ENCODE assay signal across 8 mouse cellular contexts in genomic region chr11:58302774-58303445, GRCm38 (mm10). TPM values are rescaled to one million over a fixed set of nuclear protein-coding genes. Genes with fewer than 3 reads are reported as not detected.
DNase-seq lines count a peak whose midpoint lies in the region; ATAC-seq and TF ChIP-seq lines count a peak whose summit lies in the region.

No protein-coding gene starts in this region.

- peak; percentile 17; the same call in 1 of the 2 replicates for ATAC-seq in kidney, postnatal 0 days (replicated peaks; ENCODE audit: low FRiP score, low read depth)
- peak; percentile 66 for ATAC-seq in intestine, embryonic 15.5 days
- peak; percentile 33 for ATAC-seq in neural tube, embryonic 12.5 days (ENCODE audit: low FRiP score, low read depth)

- TF ChIP-seq CTCF in kidney, postnatal 0 days (IDR thresholded peaks at IDR 0.05; ENCODE audit: low read depth) = no peak

- H3K4me1 ChIP-seq in kidney, postnatal 0 days (replicated peaks; ENCODE audit: insufficient read depth, low read length) = peaks cover 7% of the 10 kb centered on the region
- H3K4me1 ChIP-seq in intestine, embryonic 15.5 days (replicated peaks) = peaks cover 20% of the 10 kb centered on the region; the same call in 1 of the 2 replicates
- peaks cover 14% of the 10 kb centered on the region for H3K4me1 ChIP-seq in neural tube, embryonic 12.5 days

- WGBS in kidney, postnatal 0 days = under 1% methylated on average over 26 of the region's 26 CpGs
- WGBS in intestine, embryonic 15.5 days = under 1% methylated on average over 26 of the region's 26 CpGs
- under 1% methylated on average over 26 of the region's 26 CpGs for WGBS in neural tube, embryonic 12.5 days

- no peaks in the 10 kb centered on the region for H3K36me3 ChIP-seq in kidney, postnatal 0 days (ENCODE audit: insufficient read depth, low read length)
- H3K36me3 ChIP-seq in intestine, embryonic 15.5 days = no peaks in the 10 kb centered on the region
- no peaks in the 10 kb centered on the region for H3K36me3 ChIP-seq in neural tube, embryonic 12.5 days

- H3K4me2 ChIP-seq in kidney, postnatal 0 days (ENCODE audit: low read length) = peak overlapping the region; percentile 49
- H3K4me2 ChIP-seq in intestine, embryonic 15.5 days (replicated peaks) = peak overlapping the region; percentile 62
- peak overlapping the region; percentile 63 for H3K4me2 ChIP-seq in neural tube, embryonic 12.5 days (replicated peaks)

- DNase-seq in kidney, postnatal 0 days (ENCODE audit: low spot score) = peak; percentile 24
- no peak for DNase-seq in kidney, adult 9 months
- DNase-seq in embryo, embryonic 11 days = peak; percentile 44
- no peak for DNase-seq in layer of hippocampus, postnatal 36 days
- no peak for DNase-seq in adrenal gland, postnatal 4 days (ENCODE audit: low spot score in 2 of 2)
- DNase-seq in cerebellum, adult 11 months = no peak

- H3K27ac ChIP-seq in kidney, postnatal 0 days = peak overlapping the region; percentile 81
- H3K27ac ChIP-seq in intestine, embryonic 15.5 days = peak overlapping the region; percentile 97
- H3K27ac ChIP-seq in neural tube, embryonic 12.5 days = peak overlapping the region; percentile 62; the same call in 1 of the 2 replicates

- H3K9ac ChIP-seq in kidney, postnatal 0 days (ENCODE audit: low read depth, low read length) = peak overlapping the region; percentile 43
- H3K9ac ChIP-seq in intestine, embryonic 15.5 days = peak overlapping the region; percentile 74
- peak overlapping the region; percentile 57 for H3K9ac ChIP-seq in neural tube, embryonic 12.5 days

- H3K9me3 ChIP-seq in kidney, postnatal 0 days (replicated peaks; ENCODE audit: low read length) = no peaks in the 10 kb centered on the region
- no peaks in the 10 kb centered on the region for H3K9me3 ChIP-seq in intestine, embryonic 15.5 days
- no peaks in the 10 kb centered on the region for H3K9me3 ChIP-seq in neural tube, embryonic 12.5 days

- H3K27me3 ChIP-seq in kidney, postnatal 0 days (ENCODE audit: insufficient read depth, low read length) = no peaks in the 10 kb centered on the region
- no peaks in the 10 kb centered on the region for H3K27me3 ChIP-seq in intestine, embryonic 15.5 days (replicated peaks)
- H3K27me3 ChIP-seq in neural tube, embryonic 12.5 days (replicated peaks) = no peaks in the 10 kb centered on the region

- peak overlapping the region; percentile 41 for H3K4me3 ChIP-seq in kidney, postnatal 0 days (replicated peaks; ENCODE audit: low read depth, low read length)
- H3K4me3 ChIP-seq in intestine, embryonic 15.5 days (replicated peaks) = peak overlapping the region; percentile 64
- H3K4me3 ChIP-seq in neural tube, embryonic 12.5 days = peak overlapping the region; percentile 56

RNA-seq across cellular contexts. Expression of gene Zfp692, which starts 4.0 kb away (rescaled TPM):
- polyA plus RNA-seq in kidney, postnatal 0 days (2015; fragmentation: Nextera tagmentation; extraction: Ambion mirVana) = 11.5 and 15.2 TPM in 2 replicates
- 22.1 and 23.6 TPM in 2 replicates for polyA plus RNA-seq in intestine, embryonic 15.5 days (2015; fragmentation: Nextera tagmentation; extraction: Ambion mirVana)
- polyA plus RNA-seq in neural tube, embryonic 12.5 days (2016; fragmentation: Nextera tagmentation; extraction: Ambion mirVana) = 27.4 and 30.8 TPM in 2 replicates
- total RNA-seq in layer of hippocampus, postnatal 36 days (2021) = 10 to 100 TPM; 27.6 to 31.4 TPM
- 10 to 100 TPM; 13.4 to 15.0 TPM for total RNA-seq in adrenal gland, postnatal 4 days (2021)

RNA-seq across cellular contexts. Expression of gene Zfp672, which starts 27.2 kb away (rescaled TPM):
- 58.1 and 66.3 TPM in 2 replicates for polyA plus RNA-seq in kidney, postnatal 0 days (2015; fragmentation: Nextera tagmentation; extraction: Ambion mirVana)
- polyA plus RNA-seq in intestine, embryonic 15.5 days (2015; fragmentation: Nextera tagmentation; extraction: Ambion mirVana) = 37.0 and 42.7 TPM in 2 replicates
- 32.0 and 32.2 TPM in 2 replicates for polyA plus RNA-seq in neural tube, embryonic 12.5 days (2016; fragmentation: Nextera tagmentation; extraction: Ambion mirVana)
- total RNA-seq in layer of hippocampus, postnatal 36 days (2021) = 10 to 100 TPM; 44.0 to 51.2 TPM
- 10 to 100 TPM; 45.8 to 49.7 TPM for total RNA-seq in adrenal gland, postnatal 4 days (2021)

RNA-seq across cellular contexts. Expression of gene Sh3bp5l, which starts 27.6 kb away (rescaled TPM):
- 28.3 and 31.9 TPM in 2 replicates for polyA plus RNA-seq in kidney, postnatal 0 days (2015; fragmentation: Nextera tagmentation; extraction: Ambion mirVana)
- 28.5 and 28.6 TPM in 2 replicates for polyA plus RNA-seq in intestine, embryonic 15.5 days (2015; fragmentation: Nextera tagmentation; extraction: Ambion mirVana)
- 51.5 and 52.8 TPM in 2 replicates for polyA plus RNA-seq in neural tube, embryonic 12.5 days (2016; fragmentation: Nextera tagmentation; extraction: Ambion mirVana)
- 10 to 100 TPM; 50.3 to 52.9 TPM for total RNA-seq in layer of hippocampus, postnatal 36 days (2021)
- 10 to 100 TPM; 47.4 to 54.1 TPM for total RNA-seq in adrenal gland, postnatal 4 days (2021)

RNA-seq across cellular contexts. Expression of gene 4930438A08Rik, which starts 28.3 kb away (rescaled TPM):
- polyA plus RNA-seq in kidney, postnatal 0 days (2015; fragmentation: Nextera tagmentation; extraction: Ambion mirVana) = 0.07 TPM in 1 of 2 replicates, not detected in the other
- polyA plus RNA-seq in intestine, embryonic 15.5 days (2015; fragmentation: Nextera tagmentation; extraction: Ambion mirVana) = not detected in 2 replicates
- 0.15 TPM in 1 of 2 replicates, not detected in the other for polyA plus RNA-seq in neural tube, embryonic 12.5 days (2016; fragmentation: Nextera tagmentation; extraction: Ambion mirVana)
- not detected for total RNA-seq in layer of hippocampus, postnatal 36 days (2021)
- total RNA-seq in adrenal gland, postnatal 4 days (2021) = under 1 TPM; 0.28 to 0.85 TPM

Comparison
In these comparisons a context has a peak if more than half of its experiments do, and no peak if none do; other contexts are left out.
1. DNase-seq: peak in kidney, postnatal 0 days (single experiment) and embryo, embryonic 11 days (single experiment); none in kidney, adult 9 months (single experiment), layer of hippocampus, postnatal 36 days (0 of 2), adrenal gland, postnatal 4 days (0 of 2) and cerebellum, adult 11 months (single experiment).
2. Peak in every context shown above with its lines, with median percentiles within 50 percentile points of each other: ATAC-seq, H3K27ac ChIP-seq, H3K4me2 ChIP-seq, H3K4me3 ChIP-seq and H3K9ac ChIP-seq.